Comparison of ENCODE assay signal across 8 mouse cellular contexts in the genomic region with DNA sequence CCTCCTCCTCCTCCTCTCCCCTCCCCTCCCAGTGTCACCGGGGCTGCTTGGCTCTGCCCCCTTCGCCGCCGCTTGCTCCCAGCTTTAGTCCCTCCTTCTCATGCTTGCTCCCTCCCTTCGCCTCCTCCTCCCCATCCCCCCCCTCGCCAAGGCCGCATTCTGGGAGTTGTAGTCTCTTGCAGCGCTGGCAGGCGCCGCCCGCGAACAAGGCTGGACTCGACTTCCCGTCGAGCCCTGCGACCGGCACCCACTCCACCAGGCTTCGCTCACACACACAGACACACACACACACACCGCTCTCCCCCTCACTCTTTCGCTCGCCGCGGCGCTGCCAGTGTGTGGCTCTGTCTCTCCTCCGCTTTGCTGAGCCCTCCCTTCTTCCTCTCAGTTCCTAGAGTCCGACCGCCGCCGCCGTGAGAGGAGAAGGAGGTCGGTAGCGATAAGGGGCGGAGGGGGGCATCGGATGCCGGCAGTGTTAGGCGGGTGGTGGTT. TPM values are rescaled to one million over a fixed set of nuclear protein-coding genes. Genes with fewer than 3 reads are reported as not detected.
A peak's percentile ranks its signal among the peaks of the same experiment; 100 is the strongest.
DNase-seq lines count a peak whose midpoint lies in the region; ATAC-seq and TF ChIP-seq lines count a peak whose summit lies in the region.

No protein-coding gene starts in this region.

- H3K4me3 ChIP-seq in bone marrow macrophage, adult 2 months (ENCODE audit: insufficient read depth, low read length): peak overlapping the region; percentile 89
- H3K4me3 ChIP-seq in embryonic fibroblast, embryonic 13.5 days (ENCODE audit: insufficient read depth, low read length): peak overlapping the region; percentile 76
- peak overlapping the region; percentile 52 for H3K4me3 ChIP-seq in kidney, embryonic 14.5 days (ENCODE audit: low read length)
- peak overlapping the region; percentile 56 for H3K4me3 ChIP-seq in limb, embryonic 15.5 days

- DNase-seq in A20 (ENCODE audit: low read depth, low spot score): peak; percentile 93
- DNase-seq in heart, adult 9 months (ENCODE audit: low spot score in 2 of 2): peak; percentile 84 to 86
- peak; percentile 47 to 52 for DNase-seq in monocyte, adult 2 months (ENCODE audit: low read depth in 1 of 2, low spot score in 2 of 2)
- peak; percentile 88 to 89 for DNase-seq in spleen, postnatal 36 days (ENCODE audit: low spot score in 2 of 2)

- H3K27me3 ChIP-seq in kidney, embryonic 14.5 days (ENCODE audit: control insufficient read depth, insufficient read depth, low read length): no peaks in the 10 kb centered on the region
- H3K27me3 ChIP-seq in limb, embryonic 15.5 days: no peaks in the 10 kb centered on the region; the same call in 1 of the 2 replicates

- peak; percentile 91 for ATAC-seq in kidney, embryonic 14.5 days (ENCODE audit: low FRiP score, low TSS enrichment)
- peak; percentile 86 for ATAC-seq in limb, embryonic 15.5 days (ENCODE audit: insufficient number of reproducible peaks, low FRiP score, low TSS enrichment, low read depth)

- WGBS in kidney, embryonic 14.5 days: 19% methylated on average over 30 of the region's 36 CpGs
- WGBS in limb, embryonic 15.5 days: 7% methylated on average over 31 of the region's 36 CpGs

- no peak for TF ChIP-seq CTCF in bone marrow macrophage, adult 2 months (IDR thresholded peaks at IDR 0.05; ENCODE audit: low read depth, low read length)
- no peak for TF ChIP-seq CTCF in embryonic fibroblast, embryonic 13.5 days (IDR thresholded peaks at IDR 0.05; ENCODE audit: borderline replicate concordance, insufficient read depth, low read length)

- H3K36me3 ChIP-seq in kidney, embryonic 14.5 days (ENCODE audit: control insufficient read depth, insufficient read depth, low read length): no peaks in the 10 kb centered on the region
- H3K36me3 ChIP-seq in limb, embryonic 15.5 days: no peaks in the 10 kb centered on the region

- H3K4me2 ChIP-seq in kidney, embryonic 14.5 days (replicated peaks; ENCODE audit: low read depth, low read length): peak overlapping the region; percentile 58
- H3K4me2 ChIP-seq in limb, embryonic 15.5 days: peak overlapping the region; percentile 74

- peak overlapping the region; percentile 60; the same call in 1 of the 2 replicates for H3K9ac ChIP-seq in kidney, embryonic 14.5 days (ENCODE audit: low read depth, low read length)
- no peak overlapping the region for H3K9ac ChIP-seq in limb, embryonic 15.5 days

- H3K4me1 ChIP-seq in bone marrow macrophage, adult 2 months (ENCODE audit: control insufficient read depth, insufficient read depth, low read length): no peaks in the 10 kb centered on the region
- no peaks in the 10 kb centered on the region for H3K4me1 ChIP-seq in embryonic fibroblast, embryonic 13.5 days (ENCODE audit: control insufficient read depth, insufficient read depth, low read length)
- H3K4me1 ChIP-seq in kidney, embryonic 14.5 days (ENCODE audit: control insufficient read depth, insufficient read depth, low read length): no peaks in the 10 kb centered on the region
- 0 out of 2 replicates have a peak, but pooled peaks cover 3% of the 10 kb centered on the region for H3K4me1 ChIP-seq in limb, embryonic 15.5 days

- no peaks in the 10 kb centered on the region for H3K9me3 ChIP-seq in kidney, embryonic 14.5 days (ENCODE audit: control insufficient read depth, low read length)
- H3K9me3 ChIP-seq in limb, embryonic 15.5 days: no peaks in the 10 kb centered on the region

- no peak for TF ChIP-seq POLR2A in bone marrow macrophage, adult 2 months (IDR thresholded peaks at IDR 0.05; ENCODE audit: borderline replicate concordance, low read depth, low read length)
- TF ChIP-seq POLR2A in embryonic fibroblast, embryonic 13.5 days (IDR thresholded peaks at IDR 0.05; ENCODE audit: low read depth, low read length): peak; percentile 93

- no peak overlapping the region for H3K27ac ChIP-seq in bone marrow macrophage, adult 2 months (ENCODE audit: insufficient read depth, low read depth, low read length)
- peak overlapping the region; percentile 50 for H3K27ac ChIP-seq in embryonic fibroblast, embryonic 13.5 days (ENCODE audit: insufficient read depth, low read length)
- H3K27ac ChIP-seq in kidney, embryonic 14.5 days (ENCODE audit: low read depth, low read length): peak overlapping the region; percentile 60
- H3K27ac ChIP-seq in limb, embryonic 15.5 days: peak overlapping the region; percentile 68

RNA-seq across cellular contexts. Expression of gene Bcorl1, which starts 2.3 kb away (rescaled TPM):
- polyA plus RNA-seq in bone marrow macrophage, adult 2 months (2012; ENCODE audit: insufficient read depth, insufficient read length, missing spikeins): 9.6 TPM in 2 replicates
- 9.2 and 9.7 TPM in 2 replicates for polyA plus RNA-seq in embryonic fibroblast, embryonic 13.5 days (2011; ENCODE audit: insufficient read length, low read depth, missing spikeins)
- polyA plus RNA-seq in kidney, embryonic 14.5 days (2014; fragmentation: Nextera tagmentation; extraction: Ambion mirVana): 6.1 and 10.1 TPM in 2 replicates
- polyA plus RNA-seq in limb, embryonic 15.5 days (2015; fragmentation: Nextera tagmentation; extraction: Ambion mirVana): 5.3 and 5.9 TPM in 2 replicates
